Mouse (Mus musculus) gastrocnemius, adult 18-20 months (tissue): ENCODE measurements at regions not wholly inside any gene's neighbourhood (a gene's known extent, or its start where the extent isn't known, plus 50 kb on each side); places are given as distances from the start of the nearest gene placed in this dataset.
A peak's percentile ranks its signal among the peaks of the same experiment; 100 is the strongest.

ENCODE experiments used
- DNase-seq: peaks from one replicate; pipeline ENCODE4 v3.0.0; 2021; ENCODE audit warnings: low spot score

DNA sequence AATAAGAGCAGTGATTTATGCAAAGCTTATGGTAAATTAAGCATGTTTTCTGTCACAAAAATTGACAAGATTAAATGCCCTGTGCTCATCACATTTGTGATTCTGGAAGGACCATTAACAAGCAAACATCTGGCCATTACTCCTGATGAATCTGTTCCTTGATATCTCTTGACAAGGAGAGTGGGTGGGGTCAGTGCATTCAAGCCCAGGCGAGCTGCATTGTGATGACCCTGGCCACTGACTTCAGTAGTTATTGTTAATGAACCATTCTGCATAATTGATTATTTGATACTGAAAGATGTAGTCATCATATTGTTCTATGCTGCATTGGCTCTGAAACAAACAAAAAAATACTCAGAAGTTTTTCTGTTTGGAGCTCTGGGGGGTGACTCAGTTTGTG lies 115.4 kb upstream of the Prmt6 start:
- no peak for DNase-seq

DNA sequence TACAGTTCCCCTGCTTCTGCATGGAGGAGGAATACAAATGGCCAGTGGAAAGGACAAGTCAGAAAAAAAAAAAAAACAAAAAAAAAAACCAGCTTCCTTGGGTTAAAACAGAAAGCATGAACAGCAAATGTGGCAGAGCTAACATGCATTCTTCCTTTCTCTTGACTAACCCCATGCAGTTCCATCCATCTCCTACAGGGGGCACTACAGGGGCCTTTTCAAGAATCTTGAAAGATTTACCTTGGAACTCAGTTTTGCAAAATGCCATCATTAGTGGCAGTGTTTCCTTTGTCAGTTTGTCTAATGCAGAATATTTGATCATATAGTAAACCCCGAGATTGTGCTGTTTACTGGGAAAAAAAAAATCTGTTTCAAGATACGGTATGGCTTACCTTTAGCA lies 111.1 kb upstream of the Prmt6 start:
- no peak for DNase-seq

DNA sequence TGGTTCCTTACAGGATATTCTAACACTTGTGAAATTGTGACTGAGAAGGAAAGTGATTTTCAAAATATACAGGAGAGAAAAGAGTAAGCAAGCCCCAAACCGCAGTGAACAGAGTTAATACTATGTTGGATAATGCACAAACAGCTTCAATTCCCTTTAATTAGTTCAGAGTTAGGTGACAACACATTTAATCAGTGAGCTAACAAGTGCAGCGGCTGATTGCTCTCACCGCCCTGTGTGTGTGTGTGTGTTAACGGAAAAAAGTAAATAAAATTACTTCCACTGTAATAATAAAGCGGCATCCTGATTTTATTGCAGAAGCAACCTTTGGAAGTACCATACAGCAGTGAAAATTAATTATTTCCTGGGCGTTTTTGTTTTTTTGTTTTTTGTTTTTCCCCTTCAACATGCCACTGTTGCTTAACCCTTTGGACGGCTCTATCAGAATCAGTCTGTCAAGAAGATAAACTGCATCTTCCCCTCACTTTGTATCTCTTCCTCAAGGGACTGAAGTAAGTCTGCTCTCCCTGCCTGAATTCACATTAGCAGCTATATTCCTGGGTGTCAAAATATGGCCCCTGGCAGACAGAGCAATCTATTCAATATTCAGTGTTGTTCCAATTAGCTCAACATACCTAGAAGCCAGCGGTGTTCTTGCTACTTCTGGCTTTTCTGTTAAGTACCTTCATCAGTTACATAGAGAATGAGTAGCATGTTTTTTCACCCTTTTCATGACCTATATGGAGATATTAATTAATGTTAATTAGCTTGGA lies 106.2 kb upstream of the Prmt6 start:
- DNase-seq = no peak

DNA sequence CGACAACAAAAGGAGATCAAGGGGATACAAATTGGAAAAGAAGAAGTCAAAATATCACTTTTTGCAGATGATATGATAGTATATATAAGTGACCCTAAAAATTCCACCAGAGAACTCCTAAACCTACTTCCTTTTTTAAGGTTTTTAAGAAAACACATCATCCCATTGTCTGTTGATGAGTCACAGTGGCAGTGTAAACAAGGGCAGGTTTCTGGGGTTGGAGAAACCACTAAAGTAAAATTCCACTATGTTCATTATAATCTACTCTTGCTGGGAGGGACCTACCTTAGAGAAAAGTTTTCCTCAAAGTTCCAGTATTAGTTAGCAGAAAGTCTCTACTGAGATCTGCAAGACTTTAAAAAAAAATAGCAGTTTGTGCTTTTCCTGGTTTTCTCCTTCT lies 102.9 kb upstream of the Prmt6 start:
- DNase-seq = no peak

DNA sequence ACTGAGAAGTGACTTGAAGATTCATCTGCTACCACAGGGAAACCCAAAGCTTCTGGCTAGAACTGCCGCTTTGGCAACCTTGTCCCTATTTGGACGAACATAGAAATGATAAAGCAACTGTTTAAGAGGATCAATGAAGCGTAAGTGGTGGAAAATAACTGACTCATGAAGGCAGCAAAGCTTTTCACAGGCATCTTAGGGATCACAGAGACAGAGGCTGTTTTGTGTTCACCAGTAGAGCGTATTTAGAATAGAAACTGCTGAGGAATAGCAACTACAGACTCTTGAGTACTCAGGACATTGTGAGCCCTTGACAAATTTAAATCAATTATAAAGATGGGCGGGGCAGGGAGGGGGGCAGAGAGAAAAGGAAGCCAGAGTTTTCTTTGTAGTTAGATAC lies 99.3 kb upstream of the Prmt6 start:
- no peak for DNase-seq

DNA sequence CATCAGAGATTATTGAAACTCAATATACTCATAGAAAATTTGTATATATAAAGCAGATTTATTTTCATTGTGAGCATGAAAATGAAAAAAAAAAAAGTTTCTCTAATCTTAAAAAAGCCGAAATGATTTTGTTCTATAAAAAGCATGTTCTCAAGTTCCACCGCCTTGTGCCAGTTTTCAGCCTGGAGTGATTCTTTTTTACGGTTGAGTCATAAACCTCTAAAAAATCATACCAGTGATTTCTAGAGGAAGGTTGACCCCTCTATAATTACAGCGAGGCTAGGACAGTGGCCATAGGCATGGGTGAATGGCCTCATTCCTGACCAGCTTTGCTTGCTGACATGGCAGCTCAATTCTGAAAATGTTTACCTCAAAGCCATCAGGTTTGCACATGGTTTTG lies 98.6 kb upstream of the Prmt6 start:
- no peak for DNase-seq

DNA sequence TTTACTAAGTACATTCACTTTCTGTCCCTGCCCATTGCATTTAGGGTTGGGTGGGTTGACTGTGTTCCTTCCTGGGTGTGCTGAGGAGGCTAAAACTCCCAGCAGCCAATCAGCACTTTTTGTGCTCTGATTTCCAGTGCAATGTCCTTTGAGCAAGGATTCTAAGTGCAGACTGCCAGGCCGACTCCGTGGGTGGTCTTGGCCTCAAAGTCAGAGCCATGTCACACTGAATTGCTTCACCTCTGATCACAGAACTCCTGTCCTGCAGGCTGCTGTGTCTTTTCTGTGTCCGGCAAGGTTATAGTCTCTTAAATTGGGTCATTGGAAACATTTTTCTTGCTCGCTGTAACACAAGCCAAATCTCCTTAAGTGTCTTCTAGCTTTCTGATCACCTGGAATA lies 94.0 kb upstream of the Prmt6 start:
- DNase-seq = no peak

DNA sequence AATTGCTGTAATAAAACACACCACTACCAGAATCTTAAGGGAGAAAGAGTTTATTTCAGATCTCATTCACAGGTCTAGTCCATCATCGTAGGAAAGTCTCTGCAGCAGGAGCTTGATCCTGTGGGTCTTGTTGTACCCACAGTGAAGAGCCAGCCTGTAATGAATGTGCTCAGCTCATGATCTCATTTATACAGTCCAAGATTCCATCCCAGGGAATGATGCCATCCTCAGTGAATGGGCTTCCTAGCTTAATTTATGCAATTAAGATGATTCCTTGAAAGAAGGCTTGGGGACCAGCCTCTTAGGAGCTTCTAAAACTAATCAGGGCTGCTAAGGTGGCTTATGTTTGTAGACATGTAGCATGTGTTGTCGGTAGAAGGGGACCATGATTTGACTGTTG lies 89.3 kb upstream of the Prmt6 start:
- DNase-seq = no peak

DNA sequence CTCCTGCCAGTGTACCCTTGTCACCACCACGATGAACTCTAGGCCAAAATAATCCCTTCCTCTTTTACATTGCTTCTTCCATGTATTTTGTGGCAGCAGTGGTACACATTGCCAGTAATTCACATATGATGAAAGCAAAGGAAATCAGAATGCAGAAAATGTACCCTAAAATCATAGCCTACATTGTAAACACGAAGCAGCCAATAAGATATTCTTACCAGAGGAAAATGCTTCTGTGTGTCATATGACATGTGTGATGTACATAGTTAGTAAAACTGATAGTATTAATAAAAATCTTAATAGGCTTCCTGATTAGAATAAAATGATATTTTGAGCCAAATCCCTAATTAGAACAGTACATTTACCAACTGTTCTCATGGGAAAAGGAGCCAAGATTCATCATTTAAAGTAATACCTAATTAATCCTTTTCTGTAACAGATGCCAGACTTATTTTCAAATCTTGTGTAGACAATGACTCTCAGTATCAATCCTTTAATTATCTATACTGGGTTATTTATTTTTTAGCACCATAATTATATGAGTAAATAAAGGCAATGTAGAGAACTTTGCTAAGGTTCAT lies 88.3 kb upstream of the Prmt6 start:
- no peak for DNase-seq

DNA sequence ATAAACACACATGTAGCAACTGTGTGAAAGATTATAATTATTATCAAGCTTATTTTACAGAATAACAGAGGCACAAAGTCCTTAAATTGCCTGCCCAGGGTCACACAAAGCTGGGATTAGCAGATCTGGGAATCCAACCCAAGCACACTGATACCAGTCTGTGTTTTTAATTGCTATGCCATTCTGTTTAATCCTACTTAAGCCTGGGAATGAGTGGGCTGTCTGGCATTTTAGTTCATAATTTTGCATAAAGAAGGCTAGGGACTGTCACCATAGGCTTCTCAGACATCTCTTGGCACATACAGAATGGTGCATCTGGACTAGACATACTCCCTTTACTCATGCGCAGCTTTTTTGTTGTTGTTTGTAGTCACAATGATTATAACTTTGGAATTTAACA lies 78.4 kb upstream of the Prmt6 start:
- DNase-seq = no peak

DNA sequence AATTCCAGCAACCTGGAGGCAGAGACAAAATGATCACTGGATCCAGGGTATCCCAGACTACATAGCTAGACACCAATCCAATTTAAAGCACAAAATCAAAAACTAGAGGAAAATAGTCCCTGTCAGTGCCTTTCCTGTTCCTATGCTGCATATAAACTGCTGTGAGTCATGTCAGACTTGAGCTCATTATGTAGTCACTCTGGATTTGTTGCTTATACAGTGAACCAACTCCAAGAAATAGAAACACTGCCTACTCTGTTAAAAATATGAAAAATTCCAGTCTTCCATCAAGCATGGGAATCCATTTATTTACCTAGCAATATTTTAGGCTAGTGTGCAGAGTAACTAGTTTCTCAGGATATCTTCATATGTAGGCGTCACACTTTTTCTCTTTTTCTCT lies 59.5 kb upstream of the Prmt6 start:
- no peak for DNase-seq

DNA sequence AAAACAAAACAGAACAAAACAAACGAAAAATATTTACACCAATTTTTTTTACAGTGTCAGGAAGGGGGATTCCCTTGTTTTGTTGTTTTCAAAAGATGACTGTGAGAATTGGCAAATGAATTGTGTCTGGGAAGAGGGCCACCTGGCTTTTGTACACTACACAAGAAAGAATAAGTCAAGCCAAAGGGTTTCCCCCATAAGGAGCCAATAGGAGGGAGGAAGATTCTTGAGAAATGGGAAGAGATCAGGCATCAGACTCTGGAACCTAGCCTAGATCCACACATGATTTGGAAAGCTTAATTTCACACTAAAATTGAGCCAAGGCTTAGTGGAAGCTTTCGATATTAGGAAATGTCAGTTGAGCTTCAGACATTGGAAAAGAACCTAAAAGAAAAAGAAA lies 52.4 kb upstream of the Prmt6 start:
- peak; percentile 73 for DNase-seq
